Mouse (Mus musculus) kidney, adult 2 months (tissue): ENCODE measurements around the gene Lysmd1. TPM values are rescaled to one million over a fixed set of nuclear protein-coding genes. Genes with fewer than 3 reads are reported as not detected.

Experiments
- DNase-seq: peaks from one replicate; pipeline ENCODE4 v3.0.0; 2021
- H3K27ac ChIP-seq: fragments of 200-500 bp; 2 replicates; pipeline ENCODE4 v1.5.1; 2012; ENCODE audit warnings: low read depth, low read length, control low read depth, inconsistent platforms; ENCODE audit not compliant: insufficient read depth
- H3K27me3 ChIP-seq: fragments of 200-500 bp; replicated peaks from 2 replicates; pipeline ENCODE4 v1.6.1; 2012; ENCODE audit warnings: mild to moderate bottlenecking, moderate library complexity, low read length, inconsistent platforms; ENCODE audit not compliant: control insufficient read depth, insufficient read depth
- H3K36me3 ChIP-seq: fragments of 200-500 bp; 2 replicates; pipeline ENCODE4 v1.6.1; 2012; ENCODE audit warnings: mild to moderate bottlenecking, moderate library complexity, low read length, inconsistent platforms; ENCODE audit not compliant: control insufficient read depth, insufficient read depth
- H3K4me1 ChIP-seq: fragments of 200-500 bp; 2 replicates; pipeline ENCODE4 v1.6.1; 2011; ENCODE audit warnings: low read length; ENCODE audit not compliant: control insufficient read depth, insufficient read depth
- H3K4me3 ChIP-seq: fragments of 200-500 bp; 2 replicates; pipeline ENCODE4 v1.5.1; 2011; ENCODE audit warnings: mild to moderate bottlenecking, low read depth, low read length, control low read depth; ENCODE audit not compliant: insufficient read depth
- CTCF ChIP-seq: fragments of 200-500 bp; conservative IDR thresholded peaks from 2 replicates; pipeline ENCODE4 v1.5.1; 2011; ENCODE audit warnings: low read depth, mild to moderate bottlenecking, control low read depth, low read length, moderate library complexity, mixed read lengths; ENCODE audit not compliant: insufficient read depth, insufficient read length
- POLR2A ChIP-seq: fragments of 200-500 bp; IDR thresholded peaks from one replicate; pipeline ENCODE4 v1.6.1; 2011; ENCODE audit warnings: low read depth, low read length, control low read depth
- WGBS: fragments of 180-500 bp; shearing (Covaris S2); methylation state at CpG from one replicate; pipeline ENCODE4 v1.1.7; 2018; 5-methylcytosine and 5-hydroxymethylcytosine counted together
- polyA plus RNA-seq: library from polyadenylated mRNA; depleted of rRNA; stranded (reverse); fragments of >200 nt; gene quantifications from 2 replicates; pipeline ENCODE4 v1.2.3, GENCODE M21; 2012; rRNA removed

Gene Lysmd1
- polyA plus RNA-seq, 1 experiment, result 11.3 TPM

GRCm38 (mm10) chr3:95184796-95185577, 51.1 kb downstream of the Lysmd1 start:
- no peak for DNase-seq
- TF ChIP-seq CTCF (no peak), POLR2A (no peak)
- Histone ChIP-seq H3K4me1 (no peaks in the 10 kb centered on the region), H3K27ac (no peak overlapping the region), H3K4me3 (no peak overlapping the region), H3K36me3 (peaks cover 3% of the 10 kb centered on the region), H3K27me3 (no peaks in the 10 kb centered on the region)
- 88% methylated on average over 9 of the region's 9 CpGs for WGBS

GRCm38 (mm10) chr3:95186100-95186499, 52.2 kb downstream of the Lysmd1 start:
- WGBS, result 91% methylated on average over 2 of the region's 2 CpGs
- no peak for DNase-seq
- Histone ChIP-seq H3K4me3 (no peak overlapping the region), H3K27me3 (no peaks in the 10 kb centered on the region), H3K36me3 (peaks cover 3% of the 10 kb centered on the region), H3K27ac (no peak overlapping the region), H3K4me1 (no peaks in the 10 kb centered on the region)
- TF ChIP-seq POLR2A (no peak), CTCF (no peak)

- TF ChIP-seq CTCF (no peak), POLR2A (no peak)
- no peak overlapping the region for H3K27ac ChIP-seq
- H3K4me3 ChIP-seq, result no peak overlapping the region
- no peak for DNase-seq
- peaks cover 3% of the 10 kb centered on the region for H3K36me3 ChIP-seq
- WGBS, result 83% methylated on average over 6 of the region's 6 CpGs
- H3K4me1 ChIP-seq, result no peaks in the 10 kb centered on the region
- H3K27me3 ChIP-seq, result no peaks in the 10 kb centered on the region
These were observed 53.0 kb downstream of the Lysmd1 start for GRCm38 (mm10) chr3:95186888-95187287.

Other genes with a start within 250 kb of the Lysmd1 start
- 235 and 307 TPM in 2 replicates for gene Psmb4, start 247.1 kb upstream of the Lysmd1 start, polyA plus RNA-seq
- 785 and 803 TPM in 2 replicates for gene Selenbp1, start 201.0 kb upstream of the Lysmd1 start, polyA plus RNA-seq
- gene Rfx5, start 180.0 kb upstream of the Lysmd1 start, polyA plus RNA-seq, result 10.3 and 12.8 TPM in 2 replicates
- gene Pi4kb, start 159.4 kb upstream of the Lysmd1 start, polyA plus RNA-seq, result 35.9 and 41.7 TPM in 2 replicates
- gene Zfp687, start 118.6 kb upstream of the Lysmd1 start, polyA plus RNA-seq, result 16.3 and 18.5 TPM in 2 replicates
- 136 TPM in 2 replicates for gene Psmd4, start 91.5 kb upstream of the Lysmd1 start, polyA plus RNA-seq
- 13.5 and 15.3 TPM in 2 replicates for gene Pip5k1a, start 27.2 kb upstream of the Lysmd1 start, polyA plus RNA-seq
- gene Vps72, start 23.1 kb upstream of the Lysmd1 start, polyA plus RNA-seq, result 45.6 and 47.1 TPM in 2 replicates
- 0.19 and 3.1 TPM in 2 replicates for gene Tmod4, start 9.6 kb upstream of the Lysmd1 start, polyA plus RNA-seq
- gene Scnm1, start 77 bp upstream of the Lysmd1 start, polyA plus RNA-seq, result 46.7 and 50.8 TPM in 2 replicates
- 4.1 and 6.8 TPM in 2 replicates for gene Tnfaip8l2, start 8.3 kb downstream of the Lysmd1 start, polyA plus RNA-seq
- gene Sema6c, start 26.4 kb downstream of the Lysmd1 start, polyA plus RNA-seq, result 8.0 and 8.5 TPM in 2 replicates
- gene Gabpb2, start 83.8 kb downstream of the Lysmd1 start, polyA plus RNA-seq, result 9.8 and 10.6 TPM in 2 replicates
- gene Cdc42se1, start 94.6 kb downstream of the Lysmd1 start, polyA plus RNA-seq, result 77.5 and 83.7 TPM in 2 replicates
- 30.6 and 31.4 TPM in 2 replicates for gene Mllt11, start 98.1 kb downstream of the Lysmd1 start, polyA plus RNA-seq
- 5.9 TPM in 2 replicates for gene Gm128, start 107.5 kb downstream of the Lysmd1 start, polyA plus RNA-seq
- gene Bnipl, start 117.1 kb downstream of the Lysmd1 start, polyA plus RNA-seq, result 0.09 and 0.41 TPM in 2 replicates
- gene Mindy1, start 147.3 kb downstream of the Lysmd1 start, polyA plus RNA-seq, result 120 and 155 TPM in 2 replicates
- gene Prune1, start 148.0 kb downstream of the Lysmd1 start, polyA plus RNA-seq, result 25.6 and 27.0 TPM in 2 replicates
- 5.6 and 6.3 TPM in 2 replicates for gene Anxa9, start 173.1 kb downstream of the Lysmd1 start, polyA plus RNA-seq
- 143 and 173 TPM in 2 replicates for gene Cers2, start 180.7 kb downstream of the Lysmd1 start, polyA plus RNA-seq
- 11.4 and 11.6 TPM in 2 replicates for gene Setdb1, start 223.1 kb downstream of the Lysmd1 start, polyA plus RNA-seq